Mouse (Mus musculus): Measurements from ENCODE around the gene Wasf3.
"Not testable (repeated sequence)": the region's sequence is repeated elsewhere in the genome, so short reads cannot be mapped to it uniquely, and the experiment has no call there.

The Wasf3 gene

GRCm38 (mm10) chr5:146451592-146452254 is 66.9 kb downstream of the Wasf3 start:
- DNase-seq = peak; percentile 15 to 17

- DNase-seq = no peak
These were observed 68.8 kb downstream of the Wasf3 start for GRCm38 (mm10) chr5:146453556-146453955.

- DNase-seq = peak; percentile 58 to 69
These were observed 76.8 kb downstream of the Wasf3 start for GRCm38 (mm10) chr5:146461612-146462011.

DNA sequence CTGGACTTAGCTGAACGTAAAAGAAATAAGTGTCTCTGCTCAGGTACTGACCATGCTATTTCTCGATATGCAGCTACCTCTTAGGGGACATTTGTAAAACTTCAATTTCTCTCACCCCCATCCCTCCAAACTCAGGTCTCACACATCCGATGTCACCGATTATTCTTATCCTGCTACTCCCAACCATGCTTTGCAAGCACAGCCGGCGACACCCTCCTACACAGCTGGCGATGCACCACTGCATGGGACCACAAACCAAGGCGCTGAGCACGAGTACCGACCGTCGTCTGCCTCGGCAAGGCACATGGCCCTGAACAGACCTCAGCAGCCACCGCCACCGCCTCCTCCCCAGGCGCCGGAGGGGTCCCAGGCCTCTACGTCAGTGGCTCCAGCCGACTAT is 81.9 kb downstream of the Wasf3 start:
- no peak for DNase-seq

GRCm38 (mm10) chr5:146468311-146468710 is 83.5 kb downstream of the Wasf3 start:
- peak in 1 of 2 experiments; percentile 17 for DNase-seq

GRCm38 (mm10) chr5:146470821-146471220 is 86.0 kb downstream of the Wasf3 start:
- no peak for DNase-seq

DNA sequence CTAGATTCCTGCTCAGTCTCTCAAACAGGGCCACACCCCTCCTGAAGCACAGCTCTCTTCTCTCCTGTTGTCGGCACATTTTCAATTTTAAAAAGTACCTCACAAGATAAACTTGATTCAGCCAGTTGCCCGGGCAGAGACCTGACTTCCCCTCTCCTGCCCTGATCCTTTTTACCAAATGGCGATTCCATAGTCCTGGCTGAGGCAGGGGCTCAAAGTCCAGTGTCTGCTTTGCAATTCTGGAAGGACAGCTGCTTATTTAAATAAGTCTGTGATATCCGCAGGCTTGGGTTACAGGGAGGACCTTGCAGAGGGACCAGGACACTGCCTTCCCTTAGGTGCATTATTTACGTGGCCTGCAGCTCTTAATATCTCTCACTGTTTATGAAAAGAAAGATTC is 86.5 kb downstream of the Wasf3 start:
- DNase-seq = peak; percentile 34 to 39

DNA sequence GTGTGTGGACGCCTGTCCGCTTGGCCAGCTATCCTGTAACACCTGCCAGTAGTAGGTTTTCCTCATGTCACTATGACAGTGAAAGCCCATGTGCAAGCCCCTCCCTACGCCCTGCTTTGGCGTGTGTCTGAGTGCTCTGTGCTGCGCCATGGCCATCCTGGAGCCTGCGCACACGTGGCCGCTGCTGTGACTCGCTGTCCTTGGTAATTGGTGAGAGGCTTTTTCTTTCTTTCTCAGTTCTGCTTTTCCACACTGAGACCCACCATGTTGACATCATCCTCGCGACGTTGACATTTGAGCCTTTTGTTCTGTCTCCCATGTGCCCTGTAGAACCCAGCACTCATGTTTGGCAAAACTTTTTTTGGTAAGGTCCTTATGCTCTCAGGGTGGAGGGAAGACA is 87.0 kb downstream of the Wasf3 start:
- DNase-seq = no peak

GRCm38 (mm10) chr5:146479564-146479963 is 94.8 kb downstream of the Wasf3 start:
- peak; percentile 46 to 60 for DNase-seq

GRCm38 (mm10) chr5:146481665-146482064 is 96.9 kb downstream of the Wasf3 start, which contains the start of gene Gm6408:
Gene Gm6408 (plus strand): TSS chr5:146481965.
- not testable (repeated sequence) for DNase-seq

GRCm38 (mm10) chr5:146488959-146489358 is 104.2 kb downstream of the Wasf3 start:
- peak; percentile 44 to 71 for DNase-seq

DNA sequence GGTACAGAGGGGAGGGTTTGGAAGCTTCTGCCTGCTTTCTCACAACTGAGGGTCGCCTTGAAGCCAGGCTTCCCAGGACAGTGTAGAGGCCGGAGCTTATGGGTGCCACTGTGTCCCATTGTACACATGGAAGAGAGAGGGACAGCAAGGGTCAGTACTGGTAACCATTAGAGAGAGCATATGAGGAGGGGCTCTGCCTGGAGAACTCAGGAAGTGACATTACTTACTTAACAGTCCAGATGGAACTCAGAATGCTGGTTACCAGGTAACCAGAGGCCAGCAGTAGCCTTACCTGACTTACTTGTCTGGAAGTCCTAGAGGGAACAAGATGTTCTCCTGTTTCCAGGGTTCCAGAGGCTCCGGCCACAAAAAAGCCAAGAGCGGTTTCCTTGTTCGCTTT is 106.3 kb downstream of the Wasf3 start, which contains the start of gene Gm6370:
TSS of gene Gm6370 (plus strand) at position 301 of the 400 bp plus-strand sequence.
- not testable (repeated sequence) for DNase-seq

- not testable (repeated sequence) for DNase-seq
These were observed 117.3 kb downstream of the Wasf3 start, which contains the start of gene 4930449I24Rik for GRCm38 (mm10) chr5:146502099-146502498. Gene 4930449I24Rik (plus strand): TSS chr5:146502399.

DNA sequence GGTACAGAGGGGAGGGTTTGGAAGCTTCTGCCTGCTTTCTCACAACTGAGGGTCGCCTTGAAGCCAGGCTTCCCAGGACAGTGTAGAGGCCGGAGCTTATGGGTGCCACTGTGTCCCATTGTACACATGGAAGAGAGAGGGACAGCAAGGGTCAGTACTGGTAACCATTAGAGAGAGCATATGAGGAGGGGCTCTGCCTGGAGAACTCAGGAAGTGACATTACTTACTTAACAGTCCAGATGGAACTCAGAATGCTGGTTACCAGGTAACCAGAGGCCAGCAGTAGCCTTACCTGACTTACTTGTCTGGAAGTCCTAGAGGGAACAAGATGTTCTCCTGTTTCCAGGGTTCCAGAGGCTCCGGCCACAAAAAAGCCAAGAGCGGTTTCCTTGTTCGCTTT is 129.0 kb downstream of the Wasf3 start, which contains the start of gene Gm3402:
TSS of gene Gm3402 (plus strand) at position 301 of the 400 bp plus-strand sequence.
- not testable (repeated sequence) for DNase-seq
